Mouse (Mus musculus) heart, postnatal 0 days (tissue): Measurements from ENCODE around the gene Ano8. TPM values are rescaled to one million over a fixed set of nuclear protein-coding genes. Genes with fewer than 3 reads are reported as not detected.

Source experiments
- ATAC-seq: fragments of 200-750 bp; cut with Nextera tagmentation; 2 replicates; pipeline ENCODE4 v1.8.0; 2017; ENCODE audit warnings: low read depth, moderate number of reproducible peaks, moderate library complexity; ENCODE audit not compliant: insufficient read depth
- DNase-seq: peaks from one replicate; pipeline ENCODE4 v3.0.0-alpha.2; 2016; ENCODE audit warnings: low spot score
- H3K27ac ChIP-seq: fragments of 300-500 bp; sonication (generic); 2 replicates; pipeline ENCODE4 v1.5.1; 2014; ENCODE audit warnings: low read depth, mild to moderate bottlenecking
- H3K27me3 ChIP-seq: fragments of 300-500 bp; sonication (generic); 2 replicates; pipeline ENCODE4 v1.6.1; 2014; ENCODE audit warnings: low read length, mixed read lengths; ENCODE audit not compliant: control insufficient read depth, insufficient read depth
- H3K36me3 ChIP-seq: fragments of 300-500 bp; sonication (generic); replicated peaks from 2 replicates; pipeline ENCODE4 v1.6.1; 2014; ENCODE audit warnings: low read length, mixed read lengths; ENCODE audit not compliant: control insufficient read depth, insufficient read depth
- H3K4me1 ChIP-seq: fragments of 300-500 bp; sonication (generic); 2 replicates; pipeline ENCODE4 v1.6.1; 2014; ENCODE audit warnings: antibody characterized with exemption; ENCODE audit not compliant: control insufficient read depth, insufficient read depth
- H3K4me2 ChIP-seq: fragments of 300-500 bp; sonication (generic); 2 replicates; pipeline ENCODE4 v1.6.1; 2014; ENCODE audit warnings: low read depth, mild to moderate bottlenecking, low read length, moderate library complexity
- H3K4me3 ChIP-seq: fragments of 300-500 bp; sonication (generic); 2 replicates; pipeline ENCODE4 v1.5.1; 2014; ENCODE audit warnings: low read depth, low read length
- H3K9ac ChIP-seq: fragments of 300-500 bp; sonication (generic); replicated peaks from 2 replicates; pipeline ENCODE4 v1.6.1; 2014; ENCODE audit warnings: low read depth, low read length, mixed read lengths
- H3K9me3 ChIP-seq: fragments of 300-500 bp; sonication (generic); replicated peaks from 2 replicates; pipeline ENCODE4 v1.6.1; 2016; ENCODE audit warnings: low read length; ENCODE audit not compliant: control insufficient read depth
- CTCF ChIP-seq: IDR thresholded peaks from 2 replicates; pipeline ENCODE4 v1.5.1; 2016; ENCODE audit warnings: antibody characterized with exemption, control low read depth, low read depth
- EP300 ChIP-seq: IDR thresholded peaks from 2 replicates; pipeline ENCODE4 v1.6.1; 2016; ENCODE audit warnings: antibody characterized with exemption, low read depth
- WGBS: fragments of 180-500 bp; shearing (Covaris S2); extraction: QIAGEN DNeasy Blood & Tissue Kit; methylation state at CpG from one replicate; pipeline ENCODE4 v1.1.7; 2014; 5-methylcytosine and 5-hydroxymethylcytosine counted together
- polyA plus RNA-seq: library from polyadenylated mRNA; unstranded; fragments of >200 nt; fragmentation: Nextera tagmentation; extraction: Ambion mirVana; gene quantifications from 2 replicates; pipeline ENCODE4 v1.2.1, GENCODE M21; 2015
- total RNA-seq: library from RNA; depleted of rRNA; stranded (reverse); fragments of >200 nt; gene quantifications from 2 replicates; pipeline ENCODE4 v1.2.3, GENCODE M21; 2014; ENCODE audit warnings: low replicate concordance

The Ano8 gene
- total and polyA plus RNA-seq, 2 experiments from 2014 or later = 0.74 to 10.8 TPM

DNA sequence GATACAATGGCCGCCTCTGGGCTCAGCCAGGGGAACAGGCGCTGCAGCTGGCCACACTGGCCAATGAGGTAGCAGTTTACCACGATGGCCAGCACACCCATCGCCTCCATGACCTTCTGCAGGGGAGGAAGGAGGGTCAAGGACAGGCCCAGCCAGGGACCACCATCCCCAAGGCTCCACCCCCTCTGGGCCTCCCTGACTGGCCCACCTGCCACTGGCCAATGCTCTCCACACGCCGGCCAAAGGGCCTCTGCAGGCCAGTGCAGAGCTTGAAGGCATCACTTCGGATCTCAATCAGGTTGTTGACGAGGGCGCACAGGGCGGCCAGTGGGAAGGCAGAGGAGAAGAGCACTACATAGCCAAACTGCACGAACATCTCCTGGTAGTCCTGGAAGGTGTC lies 6.8 kb downstream of the Ano8 start:
- H3K27ac ChIP-seq = no peak overlapping the region
- ATAC-seq = no peak
- no peak overlapping the region for H3K4me3 ChIP-seq
- H3K4me1 ChIP-seq = 0 out of 2 replicates have a peak, but pooled peaks cover 4% of the 10 kb centered on the region
- peaks cover 21% of the 10 kb centered on the region; the same call in 1 of the 2 replicates for H3K36me3 ChIP-seq
- no peak for DNase-seq
- whole genome bisulfite sequencing = 88% methylated on average over 11 of the region's 11 CpGs
- H3K9me3 ChIP-seq = no peaks in the 10 kb centered on the region
- no peak overlapping the region for H3K9ac ChIP-seq
- no peaks in the 10 kb centered on the region for H3K27me3 ChIP-seq
- TF ChIP-seq CTCF = no peak
- no peak for TF ChIP-seq EP300
- no peak overlapping the region for H3K4me2 ChIP-seq

DNA sequence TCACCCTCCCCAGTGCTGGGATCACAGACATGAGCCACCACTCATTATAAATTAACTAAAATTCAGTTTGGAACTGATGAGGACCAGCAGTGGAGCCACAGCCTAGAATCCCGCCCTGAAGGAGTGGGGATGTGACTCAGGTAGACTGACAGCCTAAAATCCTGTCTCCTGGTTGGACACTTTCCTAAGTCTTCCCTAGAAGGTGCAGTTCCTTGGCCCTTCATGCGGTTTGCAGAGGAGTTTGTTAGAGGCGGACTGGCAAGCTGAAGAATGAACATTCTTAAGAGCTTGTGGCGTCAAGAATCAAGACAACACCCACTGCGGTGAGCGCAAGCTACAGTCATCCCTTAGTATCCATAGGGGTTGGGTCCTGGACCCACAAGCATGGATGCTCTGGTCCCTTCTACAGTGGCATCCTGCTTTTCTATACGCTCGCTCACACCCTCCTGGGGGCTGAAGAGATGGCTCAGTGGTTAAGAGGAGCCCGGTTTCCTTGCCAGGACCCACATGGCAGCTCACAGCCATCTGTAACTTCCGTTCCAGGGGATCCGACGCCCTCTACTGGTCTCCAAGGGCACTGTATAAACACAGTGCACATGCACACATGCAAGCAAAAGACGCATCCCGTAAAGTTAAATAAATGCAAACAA lies 8.4 kb downstream of the Ano8 start:
- Histone ChIP-seq H3K36me3 (peaks cover 35% of the 10 kb centered on the region), H3K9ac (no peak overlapping the region), H3K27me3 (no peaks in the 10 kb centered on the region), H3K4me1 (0 out of 2 replicates have a peak, but pooled peaks cover 4% of the 10 kb centered on the region), H3K4me2 (peak overlapping the region; percentile 92), H3K4me3 (peak overlapping the region; percentile 66; the same call in 1 of the 2 replicates), H3K9me3 (no peaks in the 10 kb centered on the region), H3K27ac (no peak overlapping the region)
- TF ChIP-seq EP300 (no peak), CTCF (peak; percentile 36; the same call in 1 of the 2 replicates)
- 53% methylated on average over 14 of the region's 14 CpGs for WGBS
- no peak for DNase-seq
- no peak for ATAC-seq

DNA sequence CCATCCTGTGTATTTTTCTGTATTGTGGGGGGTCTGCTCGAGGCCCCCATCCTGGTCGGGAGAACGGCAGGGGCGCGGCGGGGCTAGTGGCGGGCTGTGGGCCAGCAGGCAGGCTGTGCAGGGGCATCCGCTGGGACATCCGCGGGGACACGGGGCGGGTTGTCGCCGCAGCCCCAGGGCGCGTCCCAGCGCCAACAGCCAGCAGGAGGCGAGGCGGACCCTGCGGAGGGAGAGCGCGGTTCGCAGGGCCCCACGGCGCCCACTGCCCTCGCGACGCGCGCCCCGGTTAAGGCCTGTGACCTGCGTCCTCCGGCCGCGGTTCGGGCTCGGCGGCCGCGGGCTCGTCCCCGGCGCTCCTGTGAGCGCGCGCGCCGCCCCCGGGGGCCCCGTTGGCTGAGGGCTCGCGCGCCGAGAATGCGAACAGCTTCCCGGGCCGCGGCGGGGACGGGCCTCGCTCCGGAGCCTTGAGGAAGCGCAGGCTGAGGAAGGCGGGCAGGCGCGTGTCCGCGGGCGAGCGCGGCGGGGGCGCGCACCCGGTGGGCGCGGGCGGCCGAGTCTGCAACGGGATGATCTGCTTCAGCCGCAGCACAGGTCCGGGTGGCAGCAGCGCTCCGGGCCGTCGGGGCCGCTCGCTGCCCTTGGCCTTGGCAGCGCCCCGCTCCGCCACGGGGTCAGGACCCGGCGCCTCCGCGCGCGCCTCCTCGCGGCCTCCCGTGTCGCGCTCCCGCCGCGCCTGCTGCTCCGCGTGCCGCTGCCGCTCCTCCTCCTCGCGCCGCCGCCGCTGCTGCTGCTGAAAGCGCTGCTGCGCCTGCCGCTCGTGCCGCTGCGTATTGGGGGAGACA lies 9.4 kb downstream of the Ano8 start:
- Histone ChIP-seq H3K9me3 (no peaks in the 10 kb centered on the region), H3K4me1 (0 out of 2 replicates have a peak, but pooled peaks cover 4% of the 10 kb centered on the region), H3K27ac (peak overlapping the region; percentile 87), H3K27me3 (no peaks in the 10 kb centered on the region), H3K9ac (peak overlapping the region; percentile 73), H3K4me2 (peak overlapping the region; percentile 92), H3K36me3 (peaks cover 45% of the 10 kb centered on the region), H3K4me3 (peak overlapping the region; percentile 66)
- WGBS = under 1% methylated on average over 84 of the region's 121 CpGs
- no peak; the same call in 1 of the 2 replicates for TF ChIP-seq CTCF
- no peak for TF ChIP-seq EP300
- ATAC-seq = peak; percentile 70
- DNase-seq = peak; percentile 58

DNA sequence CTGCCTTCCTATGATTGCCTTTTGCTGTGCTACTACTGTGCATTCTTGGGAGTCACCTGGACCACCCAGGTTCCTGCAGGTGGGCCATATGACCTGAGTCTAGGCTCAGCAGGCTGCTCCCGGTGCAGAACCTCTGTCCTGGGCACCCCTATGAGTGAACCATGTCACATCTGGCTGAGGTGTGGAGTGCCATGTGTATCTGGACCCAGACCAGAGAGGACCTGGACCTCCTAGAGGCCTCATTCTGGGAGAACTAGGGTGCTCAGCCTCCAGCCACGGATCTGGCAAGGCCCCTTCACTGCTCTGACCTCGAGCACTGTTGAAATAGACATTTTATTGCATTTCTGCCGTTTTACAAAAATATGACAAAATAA lies 10.1 kb downstream of the Ano8 start:
- ATAC-seq (no peak), DNase-seq (no peak)
- WGBS = 26% methylated on average over 4 of the region's 4 CpGs
- Histone ChIP-seq H3K9me3 (no peaks in the 10 kb centered on the region), H3K27ac (peak overlapping the region; percentile 87), H3K9ac (peak overlapping the region; percentile 73; the same call in 1 of the 2 replicates), H3K36me3 (peaks cover 46% of the 10 kb centered on the region), H3K4me1 (0 out of 2 replicates have a peak, but pooled peaks cover 4% of the 10 kb centered on the region), H3K4me3 (peak overlapping the region; percentile 66), H3K4me2 (peak overlapping the region; percentile 92), H3K27me3 (no peaks in the 10 kb centered on the region)
- TF ChIP-seq EP300 (no peak), CTCF (no peak)

DNA sequence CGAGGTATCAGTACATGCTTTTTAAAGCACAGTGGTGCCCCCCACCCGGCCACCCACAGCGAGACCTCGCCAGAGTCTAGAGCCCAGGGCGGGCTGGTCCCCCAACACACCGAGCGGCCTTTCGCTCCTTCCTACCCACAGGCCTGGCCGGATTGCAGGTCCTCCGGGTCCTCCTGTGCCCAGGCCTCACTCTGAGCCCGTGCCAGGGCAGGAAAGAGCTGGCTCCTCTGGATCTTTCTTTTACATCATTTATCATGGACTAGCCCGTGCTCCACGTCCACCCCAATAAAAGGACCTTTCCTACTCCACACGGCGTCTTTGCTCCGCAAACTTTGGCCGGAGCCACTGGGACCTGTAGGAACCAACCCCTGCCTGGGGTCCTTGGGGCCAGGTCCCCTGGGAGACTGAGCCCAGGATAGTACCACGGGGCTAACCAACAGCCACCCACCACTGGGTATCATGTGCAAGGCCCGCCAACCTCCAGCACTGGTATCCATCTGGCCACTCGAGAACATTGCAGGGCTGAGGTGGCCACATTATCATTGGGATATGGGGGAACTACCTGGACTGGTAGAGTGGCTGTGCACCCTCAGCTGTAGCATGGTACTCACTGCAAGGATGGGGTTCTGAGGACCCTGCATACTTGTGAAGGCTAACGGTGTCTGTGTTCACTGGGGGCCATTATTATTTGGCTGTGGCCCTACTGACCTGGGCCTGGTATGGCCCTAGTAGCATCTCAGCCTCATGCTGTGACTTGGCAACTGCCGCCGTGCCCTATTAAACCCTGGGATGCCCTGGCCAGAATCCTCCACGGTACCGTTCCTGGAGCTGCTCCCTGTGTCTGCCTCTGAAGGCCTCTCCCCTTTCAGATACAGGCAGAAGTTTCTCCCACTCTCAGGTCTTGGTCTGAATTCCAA lies 10.7 kb downstream of the Ano8 start:
- Histone ChIP-seq H3K4me2 (no peak overlapping the region), H3K9me3 (no peaks in the 10 kb centered on the region), H3K9ac (no peak overlapping the region), H3K27me3 (no peaks in the 10 kb centered on the region), H3K4me1 (peaks cover 7% of the 10 kb centered on the region; the same call in 1 of the 2 replicates), H3K36me3 (peaks cover 42% of the 10 kb centered on the region), H3K4me3 (no peak overlapping the region), H3K27ac (no peak overlapping the region)
- DNase-seq (no peak), ATAC-seq (no peak)
- TF ChIP-seq EP300 (no peak), CTCF (no peak)
- 90% methylated on average over 25 of the region's 25 CpGs for WGBS
